Mouse (Mus musculus) forelimb bud, embryonic 11.5 days (tissue): ENCODE data around the gene Socs1.
A peak's percentile ranks its signal among the peaks of the same experiment; 100 is the strongest.
"Not testable (repeated sequence)": the region's sequence is repeated elsewhere in the genome, so short reads cannot be mapped to it uniquely, and the experiment has no call there.

Experiments
- DNase-seq: peaks from one replicate; pipeline ENCODE4 v3.0.0-alpha.2; 2012; ENCODE audit warnings: low read depth, low spot score

Gene Socs1

GRCm38 (mm10) chr16:10785371-10786231 lies at the start of gene Socs1:
TSS of gene Socs1 (minus strand) at chr16:10785536.
- peak; percentile 90 for DNase-seq

GRCm38 (mm10) chr16:10834542-10834910 lies 49.2 kb upstream of the Socs1 start:
- DNase-seq: no peak

- DNase-seq: no peak
Observed at GRCm38 (mm10) chr16:10828461-10828805, 43.1 kb upstream of the Socs1 start.

GRCm38 (mm10) chr16:10827766-10828460 lies 42.6 kb upstream of the Socs1 start:
- DNase-seq: no peak

GRCm38 (mm10) chr16:10827269-10827668 lies 41.9 kb upstream of the Socs1 start:
- DNase-seq: no peak

- DNase-seq: no peak
Observed at GRCm38 (mm10) chr16:10825840-10826239, 40.5 kb upstream of the Socs1 start.

- no peak for DNase-seq
Observed at GRCm38 (mm10) chr16:10824536-10824935, 39.2 kb upstream of the Socs1 start.

- no peak for DNase-seq
Observed at GRCm38 (mm10) chr16:10821387-10821786, 36.1 kb upstream of the Socs1 start.

GRCm38 (mm10) chr16:10819966-10820365 lies 34.6 kb upstream of the Socs1 start:
- no peak for DNase-seq

GRCm38 (mm10) chr16:10818579-10819135 lies 33.3 kb upstream of the Socs1 start:
- no peak for DNase-seq

- DNase-seq: no peak
Observed at GRCm38 (mm10) chr16:10814864-10815263, 29.5 kb upstream of the Socs1 start.

- DNase-seq: no peak
Observed at GRCm38 (mm10) chr16:10813726-10814125, 28.4 kb upstream of the Socs1 start.

GRCm38 (mm10) chr16:10812865-10813371 lies 27.6 kb upstream of the Socs1 start, which contains the start of gene Gm11172:
TSS of gene Gm11172 (plus strand) at chr16:10812915.
- DNase-seq: no peak

- DNase-seq: no peak
Observed at GRCm38 (mm10) chr16:10810376-10810775, 25.0 kb upstream of the Socs1 start.

- DNase-seq: peak; percentile 25
Observed at GRCm38 (mm10) chr16:10805789-10806527, 20.6 kb upstream of the Socs1 start, which contains the start of gene Prm1. TSS of gene Prm1 (minus strand) at chr16:10805839.

GRCm38 (mm10) chr16:10802420-10802819 lies 17.1 kb upstream of the Socs1 start:
- DNase-seq: not testable (repeated sequence)

- no peak for DNase-seq
Observed at GRCm38 (mm10) chr16:10796034-10796433, 10.7 kb upstream of the Socs1 start, which contains the start of gene Prm2. TSS of gene Prm2 (minus strand) at chr16:10796134.

GRCm38 (mm10) chr16:10790702-10791101 lies 5.4 kb upstream of the Socs1 start, which contains the start of gene Prm3:
TSS of gene Prm3 (minus strand) at chr16:10790914.
- DNase-seq: no peak

GRCm38 (mm10) chr16:10788866-10789265 lies 3.5 kb upstream of the Socs1 start:
- DNase-seq: no peak

- no peak for DNase-seq
Observed at GRCm38 (mm10) chr16:10788271-10788670, 2.9 kb upstream of the Socs1 start, which contains the start of gene Tnp2. TSS of gene Tnp2 (minus strand) at chr16:10788660.

GRCm38 (mm10) chr16:10787548-10788058 lies 2.3 kb upstream of the Socs1 start:
- DNase-seq: no peak
